In the genomic region with DNA sequence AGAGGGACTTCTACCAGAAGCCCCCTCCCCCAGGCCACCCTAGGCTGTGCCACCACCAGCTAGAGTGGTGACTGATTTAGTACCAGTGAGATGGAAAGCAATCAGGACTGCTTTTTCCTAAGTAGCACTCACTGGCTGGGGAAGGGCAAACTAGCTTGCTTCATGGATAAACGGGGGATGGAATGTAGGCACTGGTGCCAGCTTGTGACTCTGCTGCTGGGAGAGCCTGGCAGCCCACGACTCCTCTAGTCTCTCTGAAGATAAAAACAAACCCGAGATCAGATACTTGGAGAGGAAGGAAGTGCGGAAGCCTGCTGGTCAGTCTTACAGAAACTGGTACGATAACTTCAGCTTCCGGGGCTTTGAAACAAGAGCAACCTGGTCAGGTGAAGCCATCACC, we compare ENCODE assay signal across 28 mouse cellular contexts. TPM values are rescaled to one million over a fixed set of nuclear protein-coding genes. Genes with fewer than 3 reads are reported as not detected.
DNase-seq lines count a peak whose midpoint lies in the region; ATAC-seq and TF ChIP-seq lines count a peak whose summit lies in the region.
"Had no signal": no experiment of that assay in that cellular context is flagged by ENCODE, and none has a peak within 500 bp of the region (broad histone marks: within the 10 kb centered on the region; RNA-seq: fewer than 3 reads in every experiment).

No protein-coding gene starts in this region.

- no peaks in the 10 kb centered on the region for H3K9me3 ChIP-seq in heart, embryonic 10.5 days
- H3K9me3 ChIP-seq in forebrain, embryonic 14.5 days (replicated peaks; ENCODE audit: control insufficient read depth, low read length), result no peaks in the 10 kb centered on the region
- H3K9me3 ChIP-seq: embryonic facial prominence, embryonic 12.5 days; hindbrain, embryonic 10.5 days; hindbrain, embryonic 15.5 days had no signal

- TF ChIP-seq CTCF in gastrocnemius, adult 2 months (IDR thresholded peaks at IDR 0.05), result no peak

- peaks cover 10% of the 10 kb centered on the region for H3K4me1 ChIP-seq in heart, embryonic 10.5 days
- no peaks in the 10 kb centered on the region for H3K4me1 ChIP-seq in forebrain, embryonic 14.5 days (ENCODE audit: control insufficient read depth, insufficient read depth, low read length)
- H3K4me1 ChIP-seq: embryonic facial prominence, embryonic 12.5 days; hindbrain, embryonic 15.5 days had no signal

- H3K4me2 ChIP-seq in forebrain, embryonic 14.5 days (ENCODE audit: low read length), result no peak overlapping the region
- H3K4me2 ChIP-seq: embryonic facial prominence, embryonic 12.5 days; hindbrain, embryonic 15.5 days had no signal

- no peak overlapping the region for H3K4me3 ChIP-seq in heart, embryonic 10.5 days
- peak overlapping the region; percentile 86 for H3K4me3 ChIP-seq in gastrocnemius, adult 2 months
- H3K4me3 ChIP-seq in forebrain, embryonic 14.5 days (ENCODE audit: low read depth, low read length), result no peak overlapping the region
- H3K4me3 ChIP-seq: embryonic facial prominence, embryonic 12.5 days; hindbrain, embryonic 10.5 days; hindbrain, embryonic 15.5 days had no signal

- peak; percentile 62 for DNase-seq in heart, embryonic 10.5 days (ENCODE audit: low spot score)
- DNase-seq in heart, postnatal 10 days, result no peak
- DNase-seq in gastrocnemius, adult 2 months, result peak; percentile 82
- peak; percentile 51 for DNase-seq in gastrocnemius, postnatal 14 days
- peak; percentile 2 for DNase-seq in telencephalon, adult 2 months (ENCODE audit: low read depth, low spot score)
- DNase-seq in forebrain, embryonic 14.5 days (ENCODE audit: low spot score), result no peak
- no peak for DNase-seq in layer of hippocampus, postnatal 25 days (ENCODE audit: extremely low spot score in 1 of 2, low spot score in 1 of 2)
- DNase-seq: adrenal gland, adult 8-10 months; adrenal gland, postnatal 36 days; B cell, adult 2 months; cerebellum, adult 11 months; cerebellum, adult 9-10 months; cerebellum, postnatal 25 days; heart, postnatal 14 days; kidney, adult 9 months had no signal

- H3K27me3 ChIP-seq in heart, embryonic 10.5 days (ENCODE audit: insufficient read depth, poor library complexity, severe bottlenecking), result peaks cover 29% of the 10 kb centered on the region
- peaks cover 11% of the 10 kb centered on the region for H3K27me3 ChIP-seq in forebrain, embryonic 14.5 days (replicated peaks; ENCODE audit: control insufficient read depth, insufficient read depth, low read length)

- H3K27ac ChIP-seq in heart, embryonic 10.5 days, result no peak overlapping the region
- peak overlapping the region; percentile 95 for H3K27ac ChIP-seq in gastrocnemius, adult 2 months
- no peak overlapping the region for H3K27ac ChIP-seq in forebrain, embryonic 14.5 days (ENCODE audit: low read depth, low read length)
- H3K27ac ChIP-seq: embryonic facial prominence, embryonic 12.5 days; hindbrain, embryonic 10.5 days; hindbrain, embryonic 15.5 days had no signal

- WGBS in heart, embryonic 10.5 days, result 43% methylated on average over 6 of the region's 6 CpGs
- WGBS in forebrain, embryonic 14.5 days, result 70% methylated on average over 6 of the region's 6 CpGs

- intact Hi-C loops in heart, postnatal 10 days (cut with DNase I), result no loop called here
- intact Hi-C loops in gastrocnemius, adult 2 months (cut with DNase I), result no loop called here
- intact Hi-C loops in gastrocnemius, postnatal 14 days (cut with DNase I; ENCODE audit: low total_unique reads), result no loop called here

- no peak for ATAC-seq in forebrain, embryonic 14.5 days
- ATAC-seq: CD4-positive, CD25-positive, alpha-beta regulatory T cell, adult 4 months; forebrain, embryonic 16.5 days; intestine, postnatal 0 days had no signal

- no peaks in the 10 kb centered on the region for H3K36me3 ChIP-seq in heart, embryonic 10.5 days
- no peaks in the 10 kb centered on the region for H3K36me3 ChIP-seq in forebrain, embryonic 14.5 days (ENCODE audit: control insufficient read depth, insufficient read depth, low read length)
- H3K36me3 ChIP-seq: embryonic facial prominence, embryonic 12.5 days; G1E; hindbrain, embryonic 10.5 days; hindbrain, embryonic 15.5 days had no signal

- no peak overlapping the region for H3K9ac ChIP-seq in forebrain, embryonic 14.5 days (ENCODE audit: low read length)
- H3K9ac ChIP-seq: embryonic facial prominence, embryonic 12.5 days; hindbrain, embryonic 15.5 days had no signal

RNA-seq across cellular contexts. Expression of gene Tmem233, which starts 2.3 kb away (rescaled TPM):
- not detected in 2 replicates for polyA plus RNA-seq in heart, embryonic 10.5 days (2016; fragmentation: Nextera tagmentation; extraction: Ambion mirVana)
- total RNA-seq in heart, postnatal 10 days (2021), result not detected
- total RNA-seq in gastrocnemius, adult 2 months (2021), result 100 to 1,000 TPM; 102 to 138 TPM
- 10 to 100 TPM; 54.1 to 75.2 TPM for total RNA-seq in gastrocnemius, postnatal 14 days (2021)
- polyA plus RNA-seq in forebrain, embryonic 14.5 days (2014; fragmentation: Nextera tagmentation; extraction: Ambion mirVana), result not detected in 2 replicates
- not detected for total RNA-seq in layer of hippocampus, postnatal 25 days (2021)
- total RNA-seq: adrenal gland, adult 8-10 months; adrenal gland, postnatal 36 days; granulocyte monocyte progenitor cell, adult 5-6 weeks; heart, postnatal 14 days had no signal
- polyA plus RNA-seq: brain, embryonic 14.5 days; CD4-positive, CD25-positive, alpha-beta regulatory T cell, adult 4 months; cortical plate, adult 2 months; embryonic facial prominence, embryonic 12.5 days; forebrain, embryonic 11.5 days; forebrain, embryonic 16.5 days; frontal cortex, adult 2 months; G1E; heart, embryonic 14.5 days; hindbrain, embryonic 10.5 days; hindbrain, embryonic 15.5 days; intestine, postnatal 0 days had no signal

RNA-seq across cellular contexts. Expression of gene Prkab1, which starts 56.4 kb away (rescaled TPM):
- 69.3 and 74.1 TPM in 2 replicates for polyA plus RNA-seq in heart, embryonic 10.5 days (2016; fragmentation: Nextera tagmentation; extraction: Ambion mirVana)
- 10 to 100 TPM; 61.9 to 71.1 TPM for total RNA-seq in heart, postnatal 10 days (2021)
- 10 to 100 TPM; 11.0 to 11.1 TPM for total RNA-seq in gastrocnemius, adult 2 months (2021)
- 10 to 100 TPM; 13.1 to 14.1 TPM for total RNA-seq in gastrocnemius, postnatal 14 days (2021)
- polyA plus RNA-seq in forebrain, embryonic 14.5 days (2014; fragmentation: Nextera tagmentation; extraction: Ambion mirVana), result 44.1 and 52.1 TPM in 2 replicates
- 10 to 100 TPM; 15.5 to 23.7 TPM for total RNA-seq in layer of hippocampus, postnatal 25 days (2021)

Comparison
In these comparisons a context has a peak if more than half of its experiments do, and no peak if none do; other contexts are left out.
1. DNase-seq: peak in heart, embryonic 10.5 days (single experiment), gastrocnemius, adult 2 months (single experiment), gastrocnemius, postnatal 14 days (single experiment) and telencephalon, adult 2 months (single experiment); none in heart, postnatal 10 days (0 of 2), forebrain, embryonic 14.5 days (single experiment) and layer of hippocampus, postnatal 25 days (0 of 2).
2. RNA of gene Tmem233, which starts 2.3 kb away (total RNA-seq): 102 to 138 TPM in gastrocnemius, adult 2 months and 54.1 to 75.2 TPM in gastrocnemius, postnatal 14 days; not detected in heart, postnatal 10 days and not detected in layer of hippocampus, postnatal 25 days; every median in the first group is over 10 times any median in the second.